Mouse (Mus musculus) T-helper 1 cell (primary cell): ENCODE measurements around the gene Dhdh.

ENCODE experiments used
- in situ Hi-C: fragments of 300-600 bp; cut with MboI, MseI; formaldehyde crosslinking; loops from one replicate; pipeline ENCODE4 v1.15.1; 2025; ENCODE audit warnings: high pct_unique_total_duplicates

Dhdh gene

GRCm38 (mm10) chr7:45451344-45451982 lies 37.1 kb downstream of the Dhdh start:
- in situ Hi-C loops, result no loop called here

GRCm38 (mm10) chr7:45449974-45450373 lies 38.6 kb downstream of the Dhdh start:
- in situ Hi-C loops, result no loop called here

DNA sequence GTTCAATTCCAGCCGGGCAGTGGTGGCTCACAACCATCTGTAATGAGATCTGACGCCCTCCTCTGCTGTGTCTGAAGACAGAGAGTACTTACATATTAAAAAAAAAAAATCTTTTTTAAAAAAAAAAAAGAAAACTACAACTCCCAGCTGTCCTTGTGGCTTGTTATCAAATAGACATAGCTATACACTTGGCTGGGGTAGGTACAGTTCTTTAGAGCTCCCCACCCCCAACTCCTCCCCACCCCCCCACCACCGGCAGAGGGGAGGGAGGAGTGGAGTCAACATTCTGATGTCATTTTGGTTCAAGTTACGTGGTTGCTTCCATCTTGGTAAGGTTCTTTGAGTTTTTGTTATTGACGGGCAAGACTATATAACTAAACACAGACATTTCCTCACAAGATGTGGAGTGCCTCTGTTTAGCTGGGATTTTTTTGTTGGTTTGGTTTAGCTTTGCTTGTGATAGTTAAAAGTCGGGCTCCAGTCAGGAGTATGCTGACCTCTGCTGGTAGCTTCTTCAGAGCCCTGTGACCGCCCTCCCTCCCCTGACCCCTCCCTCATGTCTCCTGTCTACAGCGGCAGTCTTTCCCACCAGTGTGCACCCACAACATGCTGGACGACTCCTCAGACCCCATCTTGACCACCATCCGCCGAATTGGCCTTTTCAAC lies 41.1 kb downstream of the Dhdh start:
- in situ Hi-C loops, result no loop called here

DNA sequence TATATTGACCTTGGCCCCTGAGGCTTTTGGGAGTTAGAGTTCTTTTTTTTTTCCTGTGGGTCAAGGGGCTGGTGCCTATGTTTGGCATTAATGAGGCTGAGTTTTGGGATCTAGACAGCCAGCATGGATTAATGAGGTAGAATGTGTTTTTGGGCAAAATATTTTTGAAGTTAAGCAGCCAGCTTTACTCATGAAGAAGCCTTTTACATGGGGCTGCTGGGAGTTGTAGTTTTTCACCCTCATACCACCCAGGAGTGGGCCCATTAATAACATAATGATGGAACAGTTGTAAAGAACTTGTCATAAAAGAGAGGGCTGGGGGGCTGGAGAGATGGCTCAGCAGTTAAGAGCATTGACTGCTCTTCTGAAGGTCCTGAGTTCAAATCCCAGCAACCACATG lies 42.0 kb downstream of the Dhdh start:
- in situ Hi-C loops, result no loop called here

DNA sequence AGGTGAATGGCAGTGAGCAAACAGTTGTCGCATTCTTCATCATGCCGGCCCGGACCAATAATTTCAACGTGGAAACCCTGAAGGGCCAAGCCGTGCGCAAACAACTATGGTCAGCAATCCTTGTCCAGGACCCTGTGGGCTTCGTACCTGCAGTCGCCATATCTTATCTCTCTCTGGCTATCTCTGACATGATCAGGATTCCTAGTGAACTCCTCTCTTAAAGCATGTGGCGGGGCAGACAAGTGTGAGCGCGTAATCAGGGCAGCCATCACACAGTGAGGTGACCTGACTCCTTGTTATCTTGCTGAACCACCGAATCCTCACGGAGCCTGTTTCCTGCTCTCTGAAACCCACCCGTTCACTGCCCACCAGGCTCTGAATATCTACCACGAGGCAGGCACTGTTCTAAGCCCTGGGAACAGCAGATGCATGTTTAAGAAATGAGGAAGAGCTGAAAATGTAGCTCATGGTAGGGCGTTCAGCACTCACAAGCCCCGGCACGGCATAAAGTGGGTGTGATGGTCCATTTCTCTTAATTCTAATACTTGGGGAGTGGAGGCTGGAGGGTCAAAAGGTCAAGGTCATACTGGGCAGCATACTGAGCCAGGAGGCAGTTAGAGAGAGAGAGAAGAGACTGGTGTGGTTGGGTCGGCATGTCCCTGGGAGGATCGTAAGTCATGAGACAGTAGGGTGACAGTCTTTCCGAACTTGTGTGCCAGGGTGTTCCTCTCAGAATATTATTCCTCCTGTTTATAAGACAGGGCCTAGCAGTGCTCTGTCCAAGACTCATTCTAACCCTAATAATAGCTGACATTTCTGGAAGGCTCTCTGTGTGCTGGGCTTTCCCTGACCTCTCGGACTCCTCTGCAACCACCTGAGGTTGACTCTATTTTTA lies 44.8 kb downstream of the Dhdh start:
- in situ Hi-C loops, result no loop called here

DNA sequence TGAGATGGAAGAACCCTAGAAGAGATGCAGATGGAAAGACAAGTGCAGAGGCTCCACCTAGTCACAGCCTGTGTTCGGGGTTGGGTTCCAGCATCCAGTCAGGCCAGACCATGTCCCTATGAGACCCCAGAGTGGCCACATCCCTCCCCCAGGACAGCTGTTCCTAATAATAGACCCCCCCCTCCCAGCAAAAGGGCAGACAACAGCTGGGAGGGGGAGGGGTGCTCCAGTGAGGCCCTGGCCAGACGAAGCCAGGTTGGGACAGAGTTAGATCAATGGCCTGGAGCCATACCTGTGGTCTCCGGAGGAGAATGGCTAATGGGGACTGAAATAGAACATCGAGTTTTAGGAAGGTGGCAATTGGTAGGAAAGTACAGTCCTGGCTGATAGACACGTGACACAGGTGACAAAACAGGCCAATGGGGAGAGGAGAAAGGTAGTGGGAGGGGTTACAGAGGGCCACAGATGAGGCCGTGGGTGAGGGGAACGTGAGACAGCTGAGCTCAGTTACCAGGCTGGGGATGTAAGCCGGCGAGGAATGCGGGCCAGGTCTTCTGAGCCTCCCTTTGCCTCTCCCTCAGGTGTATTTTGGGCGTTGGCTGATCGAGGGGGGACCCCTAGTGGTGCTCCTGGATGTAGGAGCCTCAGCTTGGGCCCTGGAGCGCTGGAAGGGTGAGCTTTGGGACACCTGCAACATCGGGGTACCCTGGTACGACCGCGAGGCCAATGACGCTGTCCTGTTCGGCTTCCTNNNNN lies 50.9 kb downstream of the Dhdh start, which contains the start of gene Ruvbl2:
Ruvbl2 (minus strand) TSS at position 576 of the 756 bp plus-strand sequence.
- in situ Hi-C loops, result no loop called here

- in situ Hi-C loops, result no loop called here
Measured at GRCm38 (mm10) chr7:45437046-45437445, 51.6 kb downstream of the Dhdh start.

DNA sequence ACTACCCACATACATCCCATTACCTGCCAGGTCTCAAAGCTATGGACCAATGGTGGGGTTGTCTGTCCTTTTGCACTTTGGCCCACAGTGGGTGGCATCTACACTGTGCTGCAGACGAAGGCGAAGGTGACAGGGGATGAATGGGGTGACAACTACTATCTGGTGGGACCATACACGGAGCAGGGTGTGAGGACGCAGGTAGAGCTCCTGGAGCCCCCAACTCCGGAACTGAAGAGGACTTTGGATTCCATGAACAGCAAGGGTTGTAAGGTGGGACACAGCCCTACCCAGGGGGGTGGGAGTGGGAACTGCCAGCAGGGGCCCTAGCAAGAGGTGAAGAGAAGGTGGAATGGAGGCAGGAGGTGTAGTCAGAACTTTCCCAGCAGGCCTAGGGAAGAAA lies 52.2 kb downstream of the Dhdh start:
- in situ Hi-C loops, result no loop called here

DNA sequence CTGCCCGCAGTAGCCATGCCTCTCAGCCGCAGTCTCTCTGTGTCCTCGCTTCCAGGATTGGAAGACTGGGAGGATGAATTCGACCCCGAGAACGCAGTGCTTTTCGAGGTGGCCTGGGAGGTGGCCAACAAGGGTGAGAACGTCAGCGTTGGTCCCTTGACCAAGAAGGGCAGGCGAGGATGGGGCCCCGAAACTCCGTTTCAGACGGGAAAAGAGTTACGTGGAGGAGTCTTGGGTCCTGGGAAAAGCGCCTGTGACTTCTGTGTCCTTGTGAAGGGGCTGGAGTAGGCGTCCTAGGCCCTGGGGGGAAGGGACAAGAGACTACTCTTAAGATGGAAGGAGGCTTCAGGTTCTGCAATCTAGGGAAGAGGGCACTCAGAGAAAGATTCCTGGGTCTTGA lies 53.6 kb downstream of the Dhdh start:
- in situ Hi-C loops, result no loop called here

DNA sequence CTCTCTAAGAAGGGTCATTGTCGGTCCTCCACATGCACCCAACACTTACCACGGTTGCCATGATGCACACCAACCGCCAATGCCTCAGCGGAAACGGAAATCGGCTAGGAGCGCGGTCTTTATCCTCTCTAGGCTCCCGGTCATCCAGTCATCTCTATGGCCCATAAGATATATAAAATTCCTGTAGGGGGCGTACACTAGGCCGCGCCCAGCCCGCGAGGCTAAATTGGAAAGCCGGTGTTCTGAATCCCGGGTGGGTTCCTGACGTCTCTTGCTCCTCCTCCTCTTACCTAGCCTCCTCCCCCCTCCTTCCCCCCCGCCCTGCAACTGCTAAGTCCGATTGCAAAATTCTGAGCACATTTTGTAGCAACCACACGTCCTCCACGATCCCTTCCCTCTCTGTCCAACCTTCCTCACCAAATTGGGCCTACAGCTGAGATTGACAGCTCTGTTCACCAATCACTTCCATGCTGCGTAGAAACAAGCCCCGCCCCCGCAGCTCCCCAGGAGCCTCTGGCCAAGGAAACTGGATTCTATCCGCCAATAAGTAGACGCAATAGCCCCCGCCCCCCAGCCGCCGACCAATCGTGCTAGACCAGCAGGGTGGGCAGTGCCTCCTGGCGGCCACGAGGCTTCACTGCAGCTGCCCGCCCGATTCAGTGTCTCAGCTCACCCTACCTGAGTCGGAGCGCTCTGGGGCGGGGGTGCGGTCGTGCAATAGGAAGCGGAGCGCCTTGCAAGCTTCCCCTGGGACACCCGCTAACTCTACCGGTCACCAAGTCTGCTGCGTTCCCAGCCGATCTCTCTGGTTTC lies 54.2 kb downstream of the Dhdh start, which contains the start of gene Gys1:
Gys1 (plus strand) TSS at position 642 of the 813 bp plus-strand sequence.
- in situ Hi-C loops, result no loop called here

DNA sequence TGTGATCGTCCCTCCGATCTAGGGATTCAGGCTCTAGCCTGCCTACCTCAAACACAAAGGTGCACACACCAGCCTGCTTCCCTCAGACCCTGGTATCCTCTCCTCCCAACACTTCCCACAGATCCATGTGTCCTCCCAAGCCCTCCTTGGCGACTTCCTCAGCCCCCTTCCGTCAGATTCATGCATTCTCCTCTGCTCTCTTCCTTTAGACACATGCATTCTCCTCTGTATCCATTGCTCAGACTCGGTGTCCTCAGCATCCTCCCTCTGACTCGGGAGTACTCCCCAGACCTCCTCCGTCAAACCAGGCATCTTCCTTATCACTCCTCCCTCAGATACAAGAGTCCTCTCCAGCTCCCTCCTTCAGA lies 54.8 kb downstream of the Dhdh start:
- in situ Hi-C loops, result no loop called here

GRCm38 (mm10) chr7:45426556-45426955 lies 62.0 kb downstream of the Dhdh start:
- in situ Hi-C loops, result no loop called here

DNA sequence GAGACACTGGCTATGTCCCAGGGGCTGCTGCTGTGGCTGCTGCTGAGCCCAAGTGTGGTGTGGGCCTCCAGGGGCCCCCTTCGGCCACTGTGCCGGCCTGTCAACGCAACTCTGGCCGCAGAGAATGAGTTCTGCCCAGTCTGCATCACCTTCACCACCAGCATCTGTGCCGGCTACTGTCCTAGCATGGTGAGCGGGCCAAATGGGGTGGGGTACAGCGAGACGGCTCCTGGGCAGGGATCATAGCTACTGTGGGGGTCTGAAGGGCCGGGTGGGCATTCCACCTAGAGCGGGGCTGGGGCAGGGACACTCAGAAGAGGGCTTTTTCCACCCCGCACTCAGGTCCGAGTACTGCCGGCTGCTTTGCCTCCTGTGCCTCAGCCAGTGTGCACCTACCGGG lies 67.4 kb downstream of the Dhdh start:
- in situ Hi-C loops, result no loop called here
